ENCODE assay signal across 7 mouse cellular contexts in genomic region chr19:53528131-53528621, GRCm38 (mm10). TPM values are rescaled to one million over a fixed set of nuclear protein-coding genes. Genes with fewer than 3 reads are reported as not detected.
DNase-seq lines count a peak whose midpoint lies in the region; ATAC-seq lines count a peak whose summit lies in the region.

No protein-coding gene starts in this region.

- H3K27ac ChIP-seq in lung, embryonic 15.5 days = no peak overlapping the region
- H3K27ac ChIP-seq in forebrain, embryonic 10.5 days = peak overlapping the region; percentile 88
- H3K27ac ChIP-seq in limb, embryonic 15.5 days = no peak overlapping the region

- no peaks in the 10 kb centered on the region for H3K9me3 ChIP-seq in lung, embryonic 15.5 days
- peaks cover 3% of the 10 kb centered on the region; the same call in 1 of the 2 replicates for H3K9me3 ChIP-seq in forebrain, embryonic 10.5 days
- H3K9me3 ChIP-seq in limb, embryonic 15.5 days = no peaks in the 10 kb centered on the region

- H3K4me3 ChIP-seq in lung, embryonic 15.5 days = peak overlapping the region; percentile 77
- peak overlapping the region; percentile 68 for H3K4me3 ChIP-seq in forebrain, embryonic 10.5 days
- peak overlapping the region; percentile 70 for H3K4me3 ChIP-seq in limb, embryonic 15.5 days

- peaks cover 9% of the 10 kb centered on the region for H3K4me1 ChIP-seq in lung, embryonic 15.5 days
- peaks cover 59% of the 10 kb centered on the region for H3K4me1 ChIP-seq in forebrain, embryonic 10.5 days
- peaks cover 25% of the 10 kb centered on the region for H3K4me1 ChIP-seq in limb, embryonic 15.5 days

- H3K27me3 ChIP-seq in lung, embryonic 15.5 days = peaks cover 12% of the 10 kb centered on the region; the same call in 1 of the 2 replicates
- peaks cover 50% of the 10 kb centered on the region for H3K27me3 ChIP-seq in forebrain, embryonic 10.5 days (ENCODE audit: poor library complexity, severe bottlenecking)
- peaks cover 33% of the 10 kb centered on the region for H3K27me3 ChIP-seq in limb, embryonic 15.5 days

- H3K9ac ChIP-seq in lung, embryonic 15.5 days = peak overlapping the region; percentile 63
- H3K9ac ChIP-seq in limb, embryonic 15.5 days = peak overlapping the region; percentile 43

- DNase-seq in lung, postnatal 14 days = no peak
- peak; percentile 39 for DNase-seq in forebrain, embryonic 10.5 days (ENCODE audit: extremely low spot score, low spot score)
- peak; percentile 63 for DNase-seq in retina, postnatal 7 days (ENCODE audit: low read depth, low spot score)
- DNase-seq in left cerebral cortex, postnatal 14 days (ENCODE audit: low spot score in 2 of 2) = no peak
- DNase-seq in right cerebral cortex, postnatal 4 days = no peak

- peak overlapping the region; percentile 97 for H3K4me2 ChIP-seq in lung, embryonic 15.5 days
- H3K4me2 ChIP-seq in limb, embryonic 15.5 days = peak overlapping the region; percentile 92

- intact Hi-C loops in left cerebral cortex, postnatal 14 days (cut with DNase I) = loop anchor here (5.0 kb wide), 1 partner anchor 101 kb away; no protein-coding TSS in a partner anchor

- WGBS in lung, embryonic 15.5 days = 1% methylated on average over 13 of the region's 13 CpGs
- 2% methylated on average over 13 of the region's 13 CpGs for WGBS in forebrain, embryonic 10.5 days
- WGBS in limb, embryonic 15.5 days = 4% methylated on average over 13 of the region's 13 CpGs

- no peak for ATAC-seq in lung, embryonic 15.5 days (ENCODE audit: borderline replicate concordance, extremely low read depth, low FRiP score, low TSS enrichment)
- no peak for ATAC-seq in limb, embryonic 15.5 days (ENCODE audit: insufficient number of reproducible peaks, low FRiP score, low TSS enrichment, low read depth)

- no peaks in the 10 kb centered on the region for H3K36me3 ChIP-seq in lung, embryonic 15.5 days
- H3K36me3 ChIP-seq in forebrain, embryonic 10.5 days (replicated peaks) = no peaks in the 10 kb centered on the region
- H3K36me3 ChIP-seq in limb, embryonic 15.5 days = no peaks in the 10 kb centered on the region

RNA-seq across cellular contexts. Expression of gene Dusp5, which starts 0.7 kb away (rescaled TPM):
- 6.7 and 7.8 TPM in 2 replicates for polyA plus RNA-seq in lung, embryonic 15.5 days (2015; fragmentation: Nextera tagmentation; extraction: Ambion mirVana)
- polyA plus RNA-seq in forebrain, embryonic 10.5 days (2016; fragmentation: Nextera tagmentation; extraction: Ambion mirVana) = 9.0 and 9.2 TPM in 2 replicates
- 3.8 and 4.2 TPM in 2 replicates for polyA plus RNA-seq in limb, embryonic 15.5 days (2015; fragmentation: Nextera tagmentation; extraction: Ambion mirVana)
- 10 to 100 TPM in 1 of 2 experiments, 1 to 10 TPM in 1; 9.1 to 10.6 TPM for total RNA-seq in left cerebral cortex, postnatal 14 days (2021)

Comparison
In these comparisons a context has a peak if more than half of its experiments do, and no peak if none do; other contexts are left out.
1. DNase-seq: peak in forebrain, embryonic 10.5 days (single experiment) and retina, postnatal 7 days (single experiment); none in lung, postnatal 14 days (single experiment), left cerebral cortex, postnatal 14 days (0 of 2) and right cerebral cortex, postnatal 4 days (single experiment).
2. Peak in every context shown above with its lines, with median percentiles within 50 percentile points of each other: H3K4me3 ChIP-seq.